In genomic region chr3:107416541-107417286, GRCm38 (mm10) we compare ENCODE assay signal across 26 mouse cellular contexts. TPM values are rescaled to one million over a fixed set of nuclear protein-coding genes. Genes with fewer than 3 reads are reported as not detected.
DNase-seq lines count a peak whose midpoint lies in the region; ATAC-seq lines count a peak whose summit lies in the region.
"Had no signal": no experiment of that assay in that cellular context is flagged by ENCODE, and none has a peak within 500 bp of the region (broad histone marks: within the 10 kb centered on the region; RNA-seq: fewer than 3 reads in every experiment).

No protein-coding gene starts in this region.

- H3K36me3 ChIP-seq in lung, embryonic 15.5 days, result no peaks in the 10 kb centered on the region
- H3K36me3 ChIP-seq: embryonic facial prominence, embryonic 10.5 days; embryonic facial prominence, embryonic 13.5 days; forebrain, embryonic 12.5 days; forebrain, embryonic 15.5 days; heart, embryonic 12.5 days; heart, embryonic 15.5 days; hindbrain, embryonic 10.5 days; hindbrain, embryonic 13.5 days had no signal

- H3K9ac ChIP-seq in lung, embryonic 15.5 days, result no peak overlapping the region
- H3K9ac ChIP-seq: embryonic facial prominence, embryonic 13.5 days; forebrain, embryonic 12.5 days; forebrain, embryonic 15.5 days; heart, embryonic 12.5 days; heart, embryonic 15.5 days; hindbrain, embryonic 13.5 days had no signal

- H3K27ac ChIP-seq in lung, embryonic 15.5 days, result peak overlapping the region; percentile 30; the same call in 1 of the 2 replicates
- H3K27ac ChIP-seq: embryonic facial prominence, embryonic 10.5 days; embryonic facial prominence, embryonic 13.5 days; forebrain, embryonic 12.5 days; forebrain, embryonic 15.5 days; heart, embryonic 15.5 days; hindbrain, embryonic 10.5 days; hindbrain, embryonic 13.5 days had no signal

- peaks cover 18% of the 10 kb centered on the region for H3K4me1 ChIP-seq in lung, embryonic 15.5 days
- H3K4me1 ChIP-seq: embryonic facial prominence, embryonic 13.5 days had no signal

- DNase-seq in lung, postnatal 14 days, result no peak
- DNase-seq in 3T3-L1 (ENCODE audit: low read depth, low spot score), result peak; percentile 5
- peak; percentile 54 for DNase-seq in Muller cell, postnatal 12 days (ENCODE audit: inconsistent ontology term)
- DNase-seq in left cerebral cortex, postnatal 36 days (ENCODE audit: low spot score in 2 of 2), result no peak
- no peak for DNase-seq in cerebellum, adult 9-11 months
- DNase-seq: adrenal gland, postnatal 10 days; cerebellum, adult 11 months; cerebellum, adult 2 months; cerebellum, postnatal 10 days; cerebellum, postnatal 36 days; embryo, embryonic 11 days; gastrocnemius, postnatal 25 days; heart, postnatal 10 days; heart, postnatal 36 days had no signal

- 57% methylated on average over 9 of the region's 9 CpGs for WGBS in lung, embryonic 15.5 days

- H3K4me2 ChIP-seq in lung, embryonic 15.5 days, result no peak overlapping the region
- H3K4me2 ChIP-seq: embryonic facial prominence, embryonic 13.5 days; forebrain, embryonic 12.5 days; forebrain, embryonic 15.5 days; heart, embryonic 12.5 days; heart, embryonic 15.5 days; hindbrain, embryonic 13.5 days had no signal

- intact Hi-C loops in left cerebral cortex, postnatal 36 days (cut with DNase I), result no loop called here

- ATAC-seq in lung, embryonic 15.5 days (ENCODE audit: borderline replicate concordance, extremely low read depth, low FRiP score, low TSS enrichment), result peak; percentile 72; the same call in 1 of the 2 replicates
- ATAC-seq: forebrain, embryonic 15.5 days; hindbrain, embryonic 16.5 days; Patski had no signal

- H3K4me3 ChIP-seq in lung, embryonic 15.5 days, result no peak overlapping the region
- H3K4me3 ChIP-seq: embryonic facial prominence, embryonic 10.5 days; embryonic facial prominence, embryonic 13.5 days; erythroblast, embryonic 14.5 days; forebrain, embryonic 12.5 days; forebrain, embryonic 15.5 days; heart, embryonic 12.5 days; heart, embryonic 15.5 days; hindbrain, embryonic 10.5 days; hindbrain, embryonic 13.5 days had no signal

- H3K27me3 ChIP-seq in lung, embryonic 15.5 days, result peaks cover 28% of the 10 kb centered on the region
- H3K27me3 ChIP-seq: forebrain, embryonic 12.5 days; forebrain, embryonic 15.5 days; hindbrain, embryonic 13.5 days had no signal

- no peaks in the 10 kb centered on the region for H3K9me3 ChIP-seq in lung, embryonic 15.5 days
- H3K9me3 ChIP-seq: embryonic facial prominence, embryonic 10.5 days; embryonic facial prominence, embryonic 13.5 days; forebrain, embryonic 12.5 days; forebrain, embryonic 15.5 days; heart, embryonic 12.5 days; heart, embryonic 15.5 days; hindbrain, embryonic 10.5 days; hindbrain, embryonic 13.5 days had no signal

RNA-seq across cellular contexts. Expression of gene Kcnc4, which starts 42.6 kb away (rescaled TPM):
- 0.04 and 0.14 TPM in 2 replicates for polyA plus RNA-seq in lung, embryonic 15.5 days (2015; fragmentation: Nextera tagmentation; extraction: Ambion mirVana)
- total RNA-seq in left cerebral cortex, postnatal 36 days (2021), result 10 to 100 TPM; 65.5 to 73.0 TPM
- polyA plus RNA-seq: erythroblast, embryonic 14.5 days; Patski had no signal

Comparison
In these comparisons a context has a peak if more than half of its experiments do, and no peak if none do; other contexts are left out.
1. DNase-seq: peak in 3T3-L1 (single experiment) and Muller cell, postnatal 12 days (single experiment); none in lung, postnatal 14 days (single experiment), left cerebral cortex, postnatal 36 days (0 of 2) and cerebellum, adult 9-11 months (single experiment).